Mouse (Mus musculus): Measurements from ENCODE around the gene Vps53.

GRCm38 (mm10) chr11:76045367-76045766 is 134.1 kb downstream of the Vps53 start:
- TF ChIP-seq CTCF (IDR thresholded peaks at IDR 0.05; ENCODE audit: insufficient read depth, low read depth, low read length) (no peak), POLR2A (IDR thresholded peaks at IDR 0.05; ENCODE audit: insufficient read depth, low read depth, low read length) (no peak)
